Mouse (Mus musculus) MEL (cell line): Measurements from ENCODE around the gene Tsc22d2. TPM values are rescaled to one million over a fixed set of nuclear protein-coding genes. Genes with fewer than 3 reads are reported as not detected.
A peak's percentile ranks its signal among the peaks of the same experiment; 100 is the strongest.

Experiments used
- DNase-seq: peaks from one replicate; pipeline ENCODE4 v3.0.0; 2011; ENCODE audit warnings: low read depth, low spot score
- H3K27ac ChIP-seq: 2 replicates; pipeline ENCODE4 v1.5.1; 2012; ENCODE audit warnings: low read depth, mild to moderate bottlenecking, control low read depth, low read length, moderate library complexity; ENCODE audit not compliant: control insufficient read depth
- H3K27me3 ChIP-seq, 2 experiments: fragments of 150-350 bp in 1 of 2; sonication (generic) in 1 of 2; 2 replicates each; pipeline ENCODE4 v1.6.1; 2012; ENCODE audit warnings: low read length in 2 of 2, mild to moderate bottlenecking in 2 of 2, improper control_type of control experiment in 1 of 2, moderate library complexity in 1 of 2; ENCODE audit not compliant: insufficient read depth in 2 of 2, control insufficient read depth in 1 of 2
- H3K36me3 ChIP-seq, 2 experiments: 2 replicates each; pipeline ENCODE4 v1.6.1; 2012 to 2014; ENCODE audit warnings: low read length in 2 of 2, improper control_type of control experiment in 1 of 2, inconsistent platforms in 1 of 2, mild to moderate bottlenecking in 1 of 2; ENCODE audit not compliant: insufficient read depth in 2 of 2, control insufficient read depth in 1 of 2
- H3K4me1 ChIP-seq, 2 experiments: fragments of 150-350 bp in 1 of 2; sonication (generic) in 1 of 2; 2 replicates each; pipeline ENCODE4 v1.6.1; 2012; ENCODE audit warnings: low read length in 2 of 2, improper control_type of control experiment in 1 of 2, mild to moderate bottlenecking in 1 of 2; ENCODE audit not compliant: insufficient read depth in 2 of 2, control insufficient read depth in 1 of 2
- H3K4me3 ChIP-seq, 2 experiments: fragments of 150-350 bp in 1 of 2; sonication (generic) in 1 of 2; 2 replicates each; pipeline ENCODE4 v1.5.1; 2012; ENCODE audit warnings: low read depth in 2 of 2, low read length in 2 of 2, mild to moderate bottlenecking in 2 of 2, moderate library complexity in 2 of 2, control low read depth in 1 of 2, improper control_type of control experiment in 1 of 2; ENCODE audit not compliant: control insufficient read depth in 1 of 2, insufficient read depth in 1 of 2
- H3K79me2 ChIP-seq: 2 replicates; pipeline ENCODE4 v1.6.1; 2012; ENCODE audit warnings: mild to moderate bottlenecking, low read length, moderate library complexity; ENCODE audit not compliant: control insufficient read depth, poor library complexity, insufficient read depth
- H3K9ac ChIP-seq: 2 replicates; pipeline ENCODE4 v1.6.1; 2012; ENCODE audit warnings: low read depth, mild to moderate bottlenecking, control low read depth, low read length, moderate library complexity; ENCODE audit not compliant: control insufficient read depth, poor library complexity, severe bottlenecking
- H3K9me3 ChIP-seq: fragments of 150-350 bp; sonication (generic); replicated peaks from 2 replicates; pipeline ENCODE4 v1.6.1; 2012; ENCODE audit warnings: mild to moderate bottlenecking, low read length, improper control_type of control experiment, moderate library complexity; ENCODE audit not compliant: insufficient read depth
- BHLHE40 ChIP-seq: IDR thresholded peaks from 2 replicates; pipeline ENCODE4 v1.6.1; 2012; ENCODE audit warnings: low read depth, mild to moderate bottlenecking, inconsistent platforms, low read length, improper control_type of control experiment, borderline replicate concordance
- CHD2 ChIP-seq: IDR thresholded peaks from 2 replicates; pipeline ENCODE4 v1.6.1; 2011; ENCODE audit warnings: low read length, improper control_type of control experiment
- CTCF ChIP-seq, 3 experiments: IDR thresholded peaks in 2 of 3; conservative IDR thresholded peaks in 1 of 3; 2 replicates each; pipeline ENCODE4 v1.5.1; 2011 to 2012; ENCODE audit warnings: low read length in 3 of 3, low read depth in 2 of 3, mild to moderate bottlenecking in 2 of 3, improper control_type of control experiment in 1 of 3, inconsistent platforms in 1 of 3, mixed read lengths in 1 of 3, moderate library complexity in 1 of 3; ENCODE audit not compliant: control insufficient read depth in 1 of 3, insufficient read depth in 1 of 3, poor library complexity in 1 of 3, severe bottlenecking in 1 of 3
- GATA1 ChIP-seq: IDR thresholded peaks from 2 replicates; pipeline ENCODE4 v1.6.1; 2011; ENCODE audit warnings: low read depth, low read length, improper control_type of control experiment
- JUND ChIP-seq: IDR thresholded peaks from 2 replicates; pipeline ENCODE4 v1.6.1; 2011; ENCODE audit warnings: low read depth, mild to moderate bottlenecking, improper control_type of control experiment, low read length
- KAT2A ChIP-seq: conservative IDR thresholded peaks from 2 replicates; pipeline ENCODE4 v1.6.1; 2012; ENCODE audit warnings: low read depth, low read length, improper control_type of control experiment, inconsistent platforms
- MAFK ChIP-seq: IDR thresholded peaks from 2 replicates; pipeline ENCODE4 v1.6.1; 2011; ENCODE audit warnings: low read depth, mild to moderate bottlenecking, low read length, improper control_type of control experiment, borderline replicate concordance
- MAX ChIP-seq: IDR thresholded peaks from 2 replicates; pipeline ENCODE4 v1.6.1; 2011; ENCODE audit warnings: low read length, improper control_type of control experiment
- NELFE ChIP-seq: IDR thresholded peaks from 2 replicates; pipeline ENCODE4 v1.6.1; 2011; ENCODE audit warnings: low read depth, low read length, improper control_type of control experiment
- NRF1 ChIP-seq: IDR thresholded peaks from 2 replicates; pipeline ENCODE4 v1.6.1; 2014; ENCODE audit warnings: low read depth, mild to moderate bottlenecking, inconsistent platforms, low read length, improper control_type of control experiment, moderate library complexity; ENCODE audit not compliant: poor library complexity, insufficient read depth, severe bottlenecking
- RAD21 ChIP-seq: IDR thresholded peaks from 2 replicates; pipeline ENCODE4 v1.6.1; 2011; ENCODE audit warnings: mild to moderate bottlenecking, low read depth, low read length, improper control_type of control experiment
- RCOR1 ChIP-seq: IDR thresholded peaks from 2 replicates; pipeline ENCODE4 v1.6.1; 2012; ENCODE audit warnings: low read depth, mild to moderate bottlenecking, inconsistent platforms, low read length, improper control_type of control experiment
- SMC3 ChIP-seq: IDR thresholded peaks from 2 replicates; pipeline ENCODE4 v1.6.1; 2011; ENCODE audit warnings: low read depth, low read length, improper control_type of control experiment
- UBTF ChIP-seq: IDR thresholded peaks from 2 replicates; pipeline ENCODE4 v1.6.1; 2012; ENCODE audit warnings: low read depth, mild to moderate bottlenecking, inconsistent platforms, low read length, improper control_type of control experiment, moderate library complexity, borderline replicate concordance; ENCODE audit not compliant: insufficient read depth
- ZC3H11A ChIP-seq: IDR thresholded peaks from 2 replicates; pipeline ENCODE4 v1.6.1; 2012; ENCODE audit warnings: low read depth, mild to moderate bottlenecking, inconsistent platforms, low read length, improper control_type of control experiment
- ZKSCAN1 ChIP-seq: IDR thresholded peaks from 2 replicates; pipeline ENCODE4 v1.6.1; 2012; ENCODE audit warnings: low read depth, mild to moderate bottlenecking, inconsistent platforms, low read length, improper control_type of control experiment, moderate library complexity
- ZMIZ1 ChIP-seq: IDR thresholded peaks from 2 replicates; pipeline ENCODE4 v1.6.1; 2012; ENCODE audit warnings: low read depth, mild to moderate bottlenecking, inconsistent platforms, low read length, improper control_type of control experiment, moderate library complexity
- ZNF384 ChIP-seq: IDR thresholded peaks from 2 replicates; pipeline ENCODE4 v1.6.1; 2012; ENCODE audit warnings: low read depth, mild to moderate bottlenecking, inconsistent platforms, low read length, improper control_type of control experiment
- polyA plus RNA-seq, 2 experiments: library from polyadenylated mRNA; stranded (reverse) in 1 of 2; unstranded in 1 of 2; fragments of >175 nt in 1 of 2; fragments of >200 nt in 1 of 2; gene quantifications; 2 replicates each; pipeline versions ENCODE4 v1.2.1 to v1.2.4; 2012; ENCODE audit warnings: low replicate concordance in 2 of 2, low read depth in 1 of 2; ENCODE audit not compliant: insufficient read length in 2 of 2, insufficient read depth in 1 of 2, missing spikeins in 1 of 2
- total RNA-seq: library from RNA; depleted of rRNA; stranded (reverse); fragments of 300-350 nt; gene quantifications from 2 replicates; pipeline ENCODE4 v1.2.3, GENCODE M21; 2012

Gene Tsc22d2
- total and polyA plus RNA-seq, 3 experiments = 10.7 to 13.3 TPM; not detected in 1

DNA sequence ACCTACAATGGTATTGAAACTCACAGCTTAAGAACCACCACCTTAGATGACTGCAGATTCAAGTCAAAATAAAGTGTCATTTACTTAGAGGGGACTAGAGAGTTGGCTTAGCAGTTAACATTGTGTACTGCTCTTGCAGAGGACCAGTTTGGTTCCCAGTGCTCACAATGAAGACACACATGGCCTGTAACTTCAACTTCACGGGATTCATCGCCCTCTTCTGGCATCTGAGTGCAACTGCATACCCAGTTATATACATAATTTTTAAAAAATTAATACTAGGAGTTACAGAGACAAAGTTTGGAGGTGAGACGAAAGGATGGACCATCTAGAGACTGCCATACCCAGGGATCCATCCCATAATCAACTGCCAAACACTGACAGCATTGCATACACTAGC, 72.6 kb downstream of the Tsc22d2 start:
- H3K27ac ChIP-seq = no peak overlapping the region
- TF ChIP-seq SMC3 = peak; percentile 39
- TF ChIP-seq MAFK = no peak
- peak; percentile 51 to 54 (median 54) for TF ChIP-seq CTCF (IDR thresholded peaks at IDR 0.05 in 2 of 3, conservative IDR thresholded peaks at IDR 0.05 in 1 of 3; ENCODE audit: control insufficient read depth in 1 of 3, insufficient read depth in 1 of 3, low read depth in 2 of 3, low read length in 3 of 3, poor library complexity in 1 of 3, severe bottlenecking in 1 of 3)
- no peak for TF ChIP-seq NRF1
- TF ChIP-seq KAT2A = no peak
- TF ChIP-seq ZMIZ1 = no peak
- no peak for TF ChIP-seq RCOR1
- TF ChIP-seq MAX = no peak
- peak; percentile 60 for TF ChIP-seq RAD21
- TF ChIP-seq BHLHE40 = no peak
- no peak for TF ChIP-seq GATA1
- no peaks in the 10 kb centered on the region; a peak in 1 of 4 replicates for H3K36me3 ChIP-seq
- peaks cover 0 to 2% of the 10 kb centered on the region in 2 experiments; a peak in 1 of 4 replicates for H3K4me1 ChIP-seq
- no peak overlapping the region for H3K9ac ChIP-seq
- DNase-seq = peak; percentile 55
- H3K27me3 ChIP-seq = no peaks in the 10 kb centered on the region
- H3K4me3 ChIP-seq = no peak overlapping the region
- no peaks in the 10 kb centered on the region for H3K79me2 ChIP-seq
- no peaks in the 10 kb centered on the region for H3K9me3 ChIP-seq

DNA sequence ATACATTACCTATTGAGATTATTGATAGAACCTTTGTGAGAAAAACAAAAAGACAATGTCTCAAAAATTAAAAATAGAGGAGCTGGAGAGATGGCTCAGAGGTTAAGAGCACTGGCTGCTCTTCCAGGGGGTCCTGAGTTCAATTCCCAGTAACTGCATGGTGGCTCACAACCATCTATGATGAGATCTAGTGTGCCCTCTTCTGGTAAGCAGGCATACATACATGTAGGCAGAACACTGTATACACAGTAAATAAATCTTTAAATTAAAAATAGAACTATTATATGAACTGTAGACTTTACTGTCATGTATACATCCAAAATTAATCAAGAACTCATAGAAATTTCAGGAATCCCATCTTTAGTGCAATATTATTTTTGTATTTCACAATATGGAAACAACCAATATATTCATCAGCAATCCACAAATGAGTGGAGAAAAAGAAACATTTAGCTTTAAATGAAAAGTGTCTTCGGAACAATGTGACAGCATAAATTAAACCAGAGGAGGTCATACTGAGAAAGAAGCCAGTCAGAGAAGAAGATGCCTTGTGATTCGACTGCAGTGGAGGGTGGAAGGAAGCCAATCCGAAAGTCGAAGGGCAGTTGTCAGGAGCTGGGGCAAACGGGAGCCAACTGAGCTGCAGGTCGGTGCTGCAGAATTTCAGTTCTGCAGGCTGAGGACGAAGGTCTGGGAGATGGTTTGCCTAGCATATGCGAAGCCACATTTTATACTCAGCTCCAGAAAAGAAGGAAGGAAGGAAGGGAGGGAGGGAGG, 73.7 kb downstream of the Tsc22d2 start:
- Histone ChIP-seq H3K4me1 (peaks cover 0 to 2% of the 10 kb centered on the region in 2 experiments; a peak in 1 of 4 replicates), H3K36me3 (no peaks in the 10 kb centered on the region; a peak in 1 of 4 replicates), H3K27me3 (no peaks in the 10 kb centered on the region; a peak in 1 of 4 replicates), H3K4me3 (peak overlapping the region; percentile 23 to 62; a peak in 3 of 4 replicates), H3K27ac (no peak overlapping the region)
- no peak for TF ChIP-seq UBTF
- no peak for TF ChIP-seq ZNF384
- TF ChIP-seq RAD21 = peak; percentile 50
- peak; percentile 13 to 59 (median 47); a peak in 3 of 6 replicates for TF ChIP-seq CTCF (IDR thresholded peaks at IDR 0.05 in 2 of 3, conservative IDR thresholded peaks at IDR 0.05 in 1 of 3; ENCODE audit: control insufficient read depth in 1 of 3, insufficient read depth in 1 of 3, low read depth in 2 of 3, low read length in 3 of 3, poor library complexity in 1 of 3, severe bottlenecking in 1 of 3)
- no peak for TF ChIP-seq JUND
- peak; percentile 60 for TF ChIP-seq ZC3H11A
- peak; percentile 64 for TF ChIP-seq SMC3
- TF ChIP-seq KAT2A = no peak
- TF ChIP-seq RCOR1 = no peak
- no peak for TF ChIP-seq NELFE
- no peak for TF ChIP-seq ZKSCAN1
- TF ChIP-seq CHD2 = no peak
- TF ChIP-seq, all 39 proteins: peak for 4
- Histone ChIP-seq H3K9ac (peak overlapping the region; percentile 56), H3K79me2 (no peaks in the 10 kb centered on the region), H3K9me3 (no peaks in the 10 kb centered on the region)
- peak; percentile 39 for DNase-seq
